Mouse (Mus musculus) large intestine, adult 2 months (tissue): Measurements from ENCODE around the gene Disp1. TPM values are rescaled to one million over a fixed set of nuclear protein-coding genes. Genes with fewer than 3 reads are reported as not detected.
A peak's percentile ranks its signal among the peaks of the same experiment; 100 is the strongest.

Source experiments
- DNase-seq: peaks from one replicate; pipeline ENCODE4 v3.0.0-alpha.2; 2012; ENCODE audit warnings: low read depth, low spot score
- WGBS: fragments of 180-500 bp; shearing (Covaris S2); methylation state at CpG from one replicate; pipeline ENCODE4 v1.1.7; 2018; 5-methylcytosine and 5-hydroxymethylcytosine counted together
- polyA plus RNA-seq: library from polyadenylated mRNA; depleted of rRNA; stranded (reverse); fragments of >200 nt; gene quantifications from 2 replicates; pipeline ENCODE4 v1.2.3, GENCODE M21; 2012

Gene Disp1
- polyA plus RNA-seq, 1 experiment: 5.2 TPM

- 44% methylated on average over 5 of the region's 5 CpGs for WGBS
- DNase-seq: peak; percentile 11
Observed at GRCm38 (mm10) chr1:183100245-183100644, 121.1 kb downstream of the Disp1 start.

DNA sequence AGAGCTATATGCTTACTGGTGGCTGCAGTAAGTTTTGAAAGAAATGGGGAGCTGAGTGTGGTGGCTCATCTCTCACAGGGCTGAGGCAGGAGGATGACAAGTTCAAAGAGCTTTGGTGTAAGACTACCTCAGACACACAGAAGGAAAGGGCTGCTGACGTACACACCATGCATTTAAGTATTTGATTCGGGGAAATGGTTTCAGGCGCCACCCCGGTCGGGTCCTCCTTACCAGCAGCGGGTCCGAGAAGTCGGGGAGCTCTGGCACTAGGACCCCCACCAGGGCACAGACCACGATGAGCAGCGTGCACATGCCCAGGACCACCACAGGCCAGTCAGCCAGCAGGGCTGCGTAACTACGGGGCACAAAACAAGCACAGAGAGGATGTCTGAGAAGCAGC is 121.6 kb downstream of the Disp1 start:
- DNase-seq: no peak
- WGBS: 98% methylated on average over 12 of the region's 12 CpGs

DNA sequence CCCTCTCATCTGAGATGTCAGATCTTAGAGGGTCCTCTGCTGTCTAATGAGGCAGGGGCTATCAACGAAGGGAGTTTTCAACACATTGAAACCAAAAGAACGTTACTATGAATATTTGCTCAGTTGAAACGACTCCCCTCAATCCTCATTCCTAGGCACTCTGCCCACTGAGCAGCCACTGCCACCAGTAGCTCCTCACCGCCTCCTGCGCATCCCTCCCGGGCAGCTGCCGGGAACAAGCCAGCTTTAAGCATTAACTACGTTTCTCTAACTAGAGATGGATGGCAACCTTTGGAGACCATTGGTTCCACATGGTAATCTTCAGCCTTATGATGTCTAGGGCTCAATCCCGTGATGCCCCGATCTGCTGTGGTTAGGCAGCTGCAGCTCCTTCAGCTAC is 123.7 kb downstream of the Disp1 start:
- DNase-seq: no peak
- WGBS: 91% methylated on average over 10 of the region's 10 CpGs

DNA sequence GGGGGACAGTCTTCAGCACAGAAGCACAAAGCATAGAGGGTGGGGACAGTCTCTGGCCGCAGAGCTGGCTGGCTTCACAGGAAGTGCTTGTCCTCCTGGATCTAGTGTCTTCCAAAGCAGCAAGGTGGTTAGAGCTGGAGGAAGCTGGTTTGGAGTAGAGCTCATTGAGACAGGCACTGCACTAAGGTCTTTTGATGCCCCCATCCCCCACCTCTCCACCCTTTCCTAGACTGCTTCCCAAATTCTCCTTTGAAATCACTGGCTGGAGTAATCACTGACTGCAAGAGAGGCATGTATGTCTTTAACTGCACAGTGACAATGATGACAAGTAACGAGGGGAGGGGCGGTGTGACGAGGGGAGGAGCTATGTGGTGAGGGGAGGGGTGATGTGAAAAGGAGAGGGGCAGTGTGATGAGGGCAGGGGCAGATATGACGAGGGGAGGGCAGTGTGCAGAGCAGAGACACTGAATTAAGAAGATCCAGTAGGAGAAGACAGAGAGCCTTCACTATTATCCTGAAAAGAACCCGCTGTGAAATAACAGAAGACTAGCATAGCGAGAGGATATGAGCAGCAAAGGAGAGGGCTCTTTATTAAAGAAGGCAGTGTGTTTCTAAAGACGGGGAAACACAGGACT is 125.8 kb downstream of the Disp1 start:
- 87% methylated on average over 8 of the region's 8 CpGs for WGBS
- no peak for DNase-seq

DNA sequence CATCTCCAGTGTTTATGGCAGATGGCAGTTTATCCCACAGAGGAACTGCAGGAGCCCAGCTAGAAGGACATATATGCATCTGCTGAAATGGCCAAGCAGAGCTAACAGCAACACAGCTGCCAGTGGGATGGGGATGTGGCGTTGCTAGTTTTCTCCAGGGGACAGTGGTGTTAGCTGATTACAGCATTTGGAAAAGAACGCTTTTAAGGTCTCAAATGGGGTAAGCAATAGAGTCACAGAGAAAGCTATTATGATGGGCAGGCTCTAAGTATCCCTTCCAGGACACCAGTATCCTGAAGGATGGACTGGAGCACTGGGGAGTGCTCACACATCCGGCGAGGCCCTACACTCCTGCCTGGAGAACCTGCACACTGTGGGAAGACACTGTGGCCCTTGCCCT is 129.0 kb downstream of the Disp1 start:
- WGBS: 95% methylated on average over 4 of the region's 4 CpGs
- no peak for DNase-seq

DNA sequence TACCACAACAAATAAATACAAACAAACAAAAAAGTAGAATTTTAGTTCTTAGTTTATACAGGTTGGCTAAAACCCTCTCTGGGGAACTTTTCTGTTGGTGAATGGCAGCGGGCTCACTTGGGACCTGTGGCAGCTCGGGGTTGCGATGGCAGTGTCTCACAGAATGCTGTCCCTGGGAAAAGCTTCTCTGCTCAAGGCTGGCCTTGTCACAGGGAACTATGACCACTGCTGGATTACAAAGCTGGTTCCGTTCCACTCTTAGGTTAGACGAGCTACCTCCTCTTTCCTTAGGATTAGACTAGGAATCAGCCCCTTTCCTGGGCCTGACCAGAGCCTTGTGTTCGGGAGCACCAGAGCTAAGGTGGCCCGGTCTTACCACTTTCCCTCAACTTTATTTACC is 130.1 kb downstream of the Disp1 start:
- DNase-seq: no peak
- 57% methylated on average over 7 of the region's 7 CpGs for WGBS

DNA sequence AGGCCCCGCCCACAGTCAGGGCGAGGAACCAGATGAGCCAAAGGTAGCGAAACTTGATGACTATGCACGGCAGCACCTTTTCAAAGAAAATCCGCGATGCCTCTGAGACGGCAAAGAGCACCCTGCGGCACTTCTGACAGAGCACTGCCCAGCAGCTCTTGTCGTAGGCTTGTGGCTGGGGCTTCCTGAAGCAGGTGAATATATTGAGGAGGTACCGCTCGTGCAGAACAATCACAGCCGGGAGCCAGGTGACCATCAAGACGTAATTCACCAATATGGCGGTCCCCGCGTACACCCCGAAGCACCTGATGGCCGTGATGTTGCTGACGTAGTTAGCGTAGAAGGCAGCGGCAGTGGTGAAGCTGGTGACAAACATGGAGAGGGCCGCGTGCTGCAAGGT is 132.7 kb downstream of the Disp1 start:
- 97% methylated on average over 23 of the region's 23 CpGs for WGBS
- no peak for DNase-seq

DNA sequence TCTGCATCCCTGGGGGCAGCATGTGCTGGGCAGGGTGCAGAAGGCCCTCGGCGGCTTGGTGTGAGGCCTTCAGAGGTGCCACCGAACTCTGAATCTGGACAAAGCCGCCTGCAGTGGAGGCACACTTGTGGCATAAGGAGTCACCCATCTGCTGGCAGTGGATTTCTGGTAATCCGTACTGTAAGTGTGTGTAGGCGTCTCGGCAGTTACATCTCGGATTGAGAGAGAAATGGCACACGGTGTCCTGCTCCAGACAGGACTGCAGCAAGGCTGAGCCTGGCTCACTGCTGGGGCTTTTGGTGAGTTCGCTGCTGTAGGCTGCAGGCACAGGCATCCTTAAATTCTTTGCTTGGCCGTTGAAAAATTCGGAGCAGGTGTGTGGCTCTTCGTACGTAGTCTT is 134.5 kb downstream of the Disp1 start:
- no peak for DNase-seq
- 93% methylated on average over 14 of the region's 14 CpGs for WGBS

GRCm38 (mm10) chr1:183084085-183085050 is 137.0 kb downstream of the Disp1 start:
- no peak for DNase-seq
- 69% methylated on average over 8 of the region's 8 CpGs for WGBS

DNA sequence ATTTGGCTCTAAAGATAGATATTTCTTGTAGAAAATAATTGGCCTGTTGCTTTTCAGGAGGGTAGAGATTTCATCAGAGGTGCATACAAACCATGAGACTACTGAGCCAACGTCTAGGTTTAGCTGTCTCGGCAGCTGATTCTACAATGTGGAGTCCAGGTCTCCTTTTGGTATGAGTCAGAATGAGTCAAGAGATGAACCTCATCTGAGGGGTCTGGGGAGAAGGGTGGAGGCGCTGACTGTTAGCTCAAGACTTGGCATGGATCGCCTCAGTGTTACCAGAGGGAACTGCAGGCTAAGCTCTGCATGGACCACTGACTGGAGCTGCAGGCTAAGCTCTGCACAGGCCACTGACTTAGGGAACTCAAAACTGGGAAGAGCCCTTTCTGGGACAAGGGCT is 138.9 kb downstream of the Disp1 start:
- no peak for DNase-seq
- 82% methylated on average over 4 of the region's 4 CpGs for WGBS

DNA sequence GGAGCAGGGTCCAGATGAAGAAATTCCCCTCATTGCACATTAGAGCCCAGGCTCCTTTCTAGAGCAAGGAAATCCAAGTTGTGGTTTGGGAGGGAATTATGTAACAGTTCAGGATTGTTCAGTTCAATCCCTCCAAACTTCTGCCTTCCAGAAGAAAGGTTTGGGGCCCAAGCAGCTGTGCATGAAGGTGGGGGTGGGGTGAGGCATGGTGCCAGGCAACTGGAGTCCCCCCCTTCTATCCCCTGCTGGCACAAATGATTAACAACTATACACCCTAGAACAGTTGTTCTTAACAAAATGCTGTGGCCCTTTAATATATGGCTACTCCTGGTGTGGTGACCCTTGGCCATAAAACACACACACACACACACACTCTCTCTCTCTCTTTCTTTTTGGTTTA is 140.2 kb downstream of the Disp1 start:
- no peak for DNase-seq

DNA sequence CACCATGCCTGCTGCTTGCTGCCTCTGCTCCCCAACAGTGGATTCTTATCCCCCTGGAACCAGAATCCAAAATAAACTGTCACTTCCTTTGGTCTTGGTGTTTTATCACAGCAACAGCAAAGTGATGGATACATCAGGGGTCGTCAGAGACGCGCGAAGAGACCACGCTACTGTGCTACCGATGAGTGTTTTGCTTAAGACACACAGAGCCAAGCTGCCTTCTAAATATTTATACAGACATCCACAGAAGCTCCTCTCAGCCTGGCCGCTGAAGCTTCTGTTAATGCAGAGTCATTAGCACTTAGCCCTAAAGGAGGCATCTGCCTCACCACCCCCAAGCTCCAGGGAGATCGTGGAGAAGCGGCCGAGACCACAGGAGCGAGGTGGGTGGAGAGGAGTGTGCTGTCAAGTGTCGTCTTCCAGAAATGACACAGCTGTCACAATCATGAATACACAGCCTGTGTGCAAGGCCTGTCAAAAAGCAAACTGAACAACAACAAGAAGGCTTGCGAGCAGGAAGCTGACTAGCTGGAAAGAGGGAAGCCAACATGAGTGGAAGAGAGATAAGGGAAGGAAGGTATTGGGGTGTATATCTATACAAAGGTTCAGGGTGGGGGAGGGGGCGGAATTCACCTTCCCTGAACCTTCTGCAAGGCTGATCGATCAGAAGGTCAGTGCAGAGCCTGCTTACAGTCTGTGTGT is 146.1 kb downstream of the Disp1 start:
- 63% methylated on average over 15 of the region's 15 CpGs for WGBS
- no peak for DNase-seq

GRCm38 (mm10) chr1:183072263-183073050 is 148.9 kb downstream of the Disp1 start:
- 64% methylated on average over 12 of the region's 12 CpGs for WGBS
- no peak for DNase-seq

DNA sequence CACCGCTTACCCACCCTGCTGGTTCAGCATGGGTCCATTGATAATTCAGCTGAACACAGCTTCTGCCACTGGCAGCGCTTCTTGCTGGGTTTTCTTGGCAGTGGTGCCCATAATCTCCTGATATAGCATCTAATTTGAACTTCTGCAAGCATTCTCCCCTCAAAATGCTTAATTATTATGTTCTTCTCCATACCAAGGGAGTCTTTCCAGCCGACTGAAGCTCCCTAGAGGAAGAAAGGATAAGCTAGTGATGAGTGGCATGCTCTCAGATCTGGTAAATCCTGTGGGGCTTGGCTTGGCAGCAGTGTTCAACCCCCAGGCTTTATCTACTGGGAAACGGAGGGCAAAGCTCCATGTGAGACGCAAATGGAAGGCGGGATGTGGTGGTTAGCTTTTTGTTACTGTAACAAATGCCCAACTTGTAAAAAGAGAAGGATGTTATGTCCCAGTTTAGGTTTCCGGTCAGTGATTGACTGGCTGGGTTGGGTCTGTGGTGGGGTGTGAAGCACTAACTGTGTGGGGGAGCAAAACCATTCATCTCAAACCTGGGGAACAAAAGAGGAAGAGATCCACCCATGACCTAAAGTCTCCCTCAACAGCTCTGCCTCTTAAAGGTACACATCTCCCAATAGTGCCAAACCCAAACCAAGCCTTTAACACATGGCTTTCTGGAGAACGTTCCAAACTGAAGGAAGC is 151.2 kb downstream of the Disp1 start:
- DNase-seq: no peak
- 83% methylated on average over 8 of the region's 8 CpGs for whole genome bisulfite sequencing

GRCm38 (mm10) chr1:183067807-183068206 is 153.5 kb downstream of the Disp1 start:
- DNase-seq: no peak
- 82% methylated on average over 7 of the region's 7 CpGs for WGBS

- 70% methylated on average over 4 of the region's 4 CpGs for WGBS
- DNase-seq: no peak
Observed at GRCm38 (mm10) chr1:183066981-183067380, 154.3 kb downstream of the Disp1 start.

GRCm38 (mm10) chr1:183060611-183061010 is 160.7 kb downstream of the Disp1 start:
- WGBS: 82% methylated on average over 2 of the region's 2 CpGs

DNA sequence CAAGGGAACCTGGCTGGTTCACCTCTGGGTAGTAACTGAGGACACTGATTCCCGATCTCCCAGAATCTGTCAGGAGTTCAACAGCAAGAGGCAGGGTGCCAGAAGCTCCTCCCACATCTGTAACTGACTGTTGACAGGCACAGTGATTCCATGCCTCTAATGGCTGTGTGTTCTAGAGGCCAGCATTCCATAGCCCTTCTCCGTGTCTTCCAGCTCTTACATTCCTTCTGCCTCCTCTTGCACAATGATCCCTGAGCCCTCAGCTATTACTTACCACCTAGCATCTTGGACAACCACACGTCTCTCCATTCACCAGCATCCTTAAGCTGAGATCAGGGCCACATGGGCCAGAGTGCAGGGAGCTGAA is 165.1 kb downstream of the Disp1 start:
- 22% methylated on average over 3 of the region's 3 CpGs for WGBS
- DNase-seq: no peak

More at GRCm38 (mm10) chr1:183060611-183061010, 160.7 kb downstream of the Disp1 start:
- no peak for DNase-seq

- DNase-seq: peak; percentile 44
- WGBS: 40% methylated on average over 2 of the region's 2 CpGs
Observed at GRCm38 (mm10) chr1:183055608-183056288, 165.6 kb downstream of the Disp1 start.
